Mouse (Mus musculus) naive thymus-derived CD4-positive, alpha-beta T cell, adult 2 months (primary cell): ENCODE results near the gene Gal3st1.
"Not testable (repeated sequence)": the region's sequence is repeated elsewhere in the genome, so short reads cannot be mapped to it uniquely, and the experiment has no call there.

Experiments
- DNase-seq: peaks from one replicate; pipeline ENCODE4 v3.0.0-alpha.2; 2011; ENCODE audit warnings: low read depth

The Gal3st1 gene

DNA sequence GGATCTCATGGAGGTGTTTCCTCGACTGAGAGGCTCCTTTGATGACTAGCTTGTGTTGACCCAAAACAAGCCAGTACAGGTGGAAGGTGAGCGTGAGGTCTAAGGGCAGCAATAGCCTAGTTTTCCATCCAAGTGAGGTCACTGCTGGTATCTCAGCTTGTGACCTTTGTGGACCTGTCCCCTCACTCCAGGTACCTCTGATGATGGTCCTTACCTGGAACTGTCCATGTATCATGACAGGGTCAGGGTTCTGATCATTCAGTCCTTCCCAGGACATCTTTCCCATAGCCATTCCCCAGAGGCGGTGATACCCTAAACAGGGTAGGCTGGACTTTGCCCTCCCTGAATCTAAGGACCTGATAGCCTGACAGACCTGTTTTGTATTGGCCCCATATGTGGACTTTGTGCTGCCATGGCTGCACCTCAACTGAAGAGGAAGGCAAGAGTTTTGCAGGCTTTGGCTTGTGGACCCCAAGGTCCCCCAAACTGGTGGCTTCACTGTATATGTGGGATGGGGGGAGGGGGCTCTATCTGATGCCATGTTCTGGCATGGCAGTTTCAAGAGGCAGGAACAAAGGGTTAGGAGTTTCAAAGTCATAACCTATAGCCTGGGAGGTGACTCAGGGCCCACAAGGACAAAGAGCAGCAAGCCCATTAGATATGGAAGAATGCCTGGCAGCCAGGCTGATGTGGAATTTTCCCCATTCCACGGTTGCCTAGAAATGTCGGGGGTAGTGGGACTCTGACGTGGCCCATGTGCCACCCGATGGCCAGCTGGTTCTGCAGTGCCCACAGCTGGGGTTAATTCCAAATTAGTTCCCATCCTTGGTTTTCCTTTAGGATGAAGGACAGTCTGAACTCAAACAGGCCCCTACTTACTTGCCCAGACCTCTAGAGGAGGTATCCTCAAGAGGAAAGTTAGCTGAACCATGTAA lies 894 bp upstream of the Gal3st1 start:
- no peak for DNase-seq

DNA sequence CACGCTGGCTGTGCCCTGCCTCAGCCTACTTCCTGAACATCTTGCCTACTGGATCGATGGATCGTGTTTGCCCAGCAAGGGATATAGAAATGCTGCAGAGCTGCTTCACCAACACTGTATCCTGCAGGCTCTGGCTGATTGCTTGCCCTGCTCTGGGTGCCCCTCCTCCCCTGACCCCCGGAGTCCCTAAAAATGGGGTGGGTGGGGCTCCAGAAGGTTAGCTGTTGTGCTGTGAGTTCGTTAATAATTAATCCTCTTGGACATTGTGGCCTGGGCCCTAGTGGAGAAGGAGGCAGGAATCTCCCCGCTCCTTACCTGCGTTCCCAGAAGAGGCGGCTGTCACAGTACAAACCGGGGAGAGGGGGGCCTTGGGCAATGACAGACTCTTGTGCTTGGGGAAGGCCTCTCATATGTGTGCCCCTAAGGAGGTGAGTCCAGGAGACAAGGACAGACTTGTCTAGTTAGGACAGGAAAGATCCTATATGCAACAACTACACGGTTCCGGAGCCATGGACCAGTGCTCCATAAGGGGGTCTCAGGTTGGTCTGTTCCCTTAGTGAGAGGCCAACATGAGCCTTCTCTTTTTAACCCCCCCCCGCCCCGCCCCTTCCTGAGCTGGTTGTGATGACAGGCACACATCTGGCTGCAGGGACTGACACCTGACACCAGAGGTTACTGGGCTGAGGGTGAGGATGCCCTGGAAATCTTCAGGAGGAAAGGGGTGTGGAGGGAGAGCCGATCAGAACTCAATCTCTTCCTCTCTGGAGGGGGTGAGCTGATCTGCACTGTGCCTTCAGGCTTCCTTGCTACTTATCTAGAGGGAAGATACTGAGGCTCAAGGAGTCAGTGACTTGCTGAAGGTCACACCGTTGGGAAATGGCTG lies 668 bp downstream of the Gal3st1 start:
- DNase-seq, result no peak

DNA sequence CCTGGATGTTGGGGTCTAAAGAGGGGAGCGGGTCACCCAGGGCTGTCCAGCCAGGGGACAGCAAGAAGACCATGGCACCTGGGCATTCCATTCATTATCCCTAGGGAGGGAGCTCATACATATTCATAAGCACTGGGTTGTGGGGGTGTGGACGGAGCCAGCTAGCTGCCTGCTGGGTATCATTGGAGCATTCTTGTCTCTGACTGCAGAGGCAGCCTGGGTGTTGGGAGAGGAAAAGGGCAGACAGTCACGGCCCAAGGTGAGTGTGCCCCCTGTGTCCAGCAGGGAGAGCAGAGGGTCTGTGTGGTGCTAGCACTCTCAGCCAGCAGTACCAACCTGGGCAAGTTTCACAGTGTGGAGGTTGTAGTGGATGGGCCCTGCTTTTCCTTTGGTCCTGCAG lies 6.3 kb downstream of the Gal3st1 start:
- DNase-seq, result no peak

DNA sequence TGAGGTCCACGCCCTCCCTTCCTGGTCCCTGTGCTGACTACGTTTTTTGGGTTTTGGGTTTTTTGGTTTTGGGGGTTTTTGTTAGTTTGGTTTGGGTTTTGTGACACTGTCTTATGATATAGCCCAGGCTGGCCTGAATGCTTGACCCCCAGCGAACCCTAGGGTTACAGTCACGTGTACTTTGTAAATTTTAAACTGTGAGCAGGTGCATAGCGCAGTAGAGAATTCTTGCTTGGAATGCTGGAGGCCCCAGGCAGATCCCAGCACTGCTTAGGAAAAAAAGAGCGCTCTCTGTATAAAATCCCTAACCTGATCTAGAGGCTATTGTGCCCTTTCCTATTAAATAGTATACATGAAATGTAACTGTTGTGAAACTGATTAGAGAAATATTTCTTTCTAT lies 9.7 kb downstream of the Gal3st1 start:
- no peak for DNase-seq

DNA sequence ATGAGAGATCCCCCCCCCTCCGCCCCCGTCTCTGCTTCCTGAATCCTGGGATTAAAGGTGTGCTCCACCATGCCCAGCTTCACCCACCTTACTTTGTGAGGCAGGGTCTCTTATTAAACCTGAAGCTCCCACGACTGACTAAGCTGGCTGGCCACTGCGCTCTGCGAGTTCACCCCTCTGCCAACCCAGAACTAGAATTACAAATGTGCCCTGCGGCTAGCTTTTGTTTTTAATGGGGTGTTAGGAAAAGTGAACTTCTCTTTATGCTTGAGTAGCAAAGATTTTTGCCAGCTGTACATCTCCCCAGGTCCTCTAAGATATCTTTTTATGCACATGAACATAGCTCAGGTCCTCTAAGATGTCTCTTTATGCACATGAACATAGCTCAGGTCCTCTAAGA lies 10.5 kb downstream of the Gal3st1 start:
- DNase-seq, result no peak

GRCm38 (mm10) chr11:3995511-3995910 lies 12.1 kb downstream of the Gal3st1 start:
- DNase-seq, result no peak

GRCm38 (mm10) chr11:3996840-3997239 lies 13.4 kb downstream of the Gal3st1 start:
- DNase-seq, result no peak

DNA sequence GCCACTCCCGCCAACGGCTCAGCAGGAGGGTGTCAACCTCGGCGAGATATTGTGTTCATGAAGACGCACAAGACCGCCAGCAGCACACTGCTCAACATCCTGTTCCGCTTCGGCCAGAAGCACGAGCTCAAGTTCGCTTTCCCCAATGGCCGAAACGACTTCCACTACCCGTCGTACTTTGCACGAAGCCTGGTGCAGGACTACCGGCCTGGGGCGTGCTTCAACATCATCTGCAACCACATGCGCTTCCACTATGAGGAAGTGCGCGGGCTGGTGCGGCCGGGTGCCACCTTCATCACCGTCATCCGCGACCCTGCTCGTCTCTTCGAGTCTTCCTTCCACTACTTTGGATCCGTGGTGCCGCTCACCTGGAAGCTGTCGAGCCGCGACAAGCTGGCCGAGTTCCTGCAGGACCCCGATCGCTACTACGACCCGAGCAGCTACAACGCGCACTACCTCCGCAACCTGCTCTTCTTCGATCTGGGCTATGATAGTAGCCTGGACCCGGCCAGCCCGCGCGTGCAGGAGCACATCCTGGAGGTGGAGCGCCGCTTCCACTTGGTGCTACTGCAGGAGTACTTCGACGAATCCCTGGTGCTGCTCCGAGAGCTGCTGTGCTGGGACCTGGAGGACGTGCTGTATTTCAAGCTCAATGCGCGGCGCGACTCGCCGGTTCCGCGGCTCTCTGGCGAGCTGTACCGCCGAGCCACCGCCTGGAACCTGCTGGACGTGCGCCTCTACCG lies 14.7 kb downstream of the Gal3st1 start:
- no peak for DNase-seq

DNA sequence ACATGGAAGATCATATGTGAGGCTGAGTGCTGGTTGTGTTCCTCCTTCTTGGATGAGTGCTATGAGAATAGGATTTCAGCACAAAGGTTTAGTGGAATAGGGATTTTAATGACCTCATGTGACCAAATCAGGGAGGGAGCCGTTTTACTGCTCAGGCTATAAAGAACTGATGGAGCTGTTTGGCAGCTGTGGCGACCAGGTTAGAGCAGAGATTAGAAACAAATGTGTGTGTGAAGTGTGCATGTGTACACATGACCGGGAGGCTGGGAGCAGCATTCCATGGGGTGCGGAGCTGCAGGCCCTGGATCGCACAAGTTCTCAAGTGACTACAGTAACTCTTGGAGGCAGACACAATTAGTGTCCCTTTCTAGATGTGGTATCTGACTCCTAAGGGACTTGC lies 16.1 kb downstream of the Gal3st1 start:
- no peak for DNase-seq

GRCm38 (mm10) chr11:4001603-4002002 lies 18.2 kb downstream of the Gal3st1 start:
- DNase-seq, result peak; percentile 62

- no peak for DNase-seq
These were observed 21.9 kb downstream of the Gal3st1 start for GRCm38 (mm10) chr11:4005220-4005805.

DNA sequence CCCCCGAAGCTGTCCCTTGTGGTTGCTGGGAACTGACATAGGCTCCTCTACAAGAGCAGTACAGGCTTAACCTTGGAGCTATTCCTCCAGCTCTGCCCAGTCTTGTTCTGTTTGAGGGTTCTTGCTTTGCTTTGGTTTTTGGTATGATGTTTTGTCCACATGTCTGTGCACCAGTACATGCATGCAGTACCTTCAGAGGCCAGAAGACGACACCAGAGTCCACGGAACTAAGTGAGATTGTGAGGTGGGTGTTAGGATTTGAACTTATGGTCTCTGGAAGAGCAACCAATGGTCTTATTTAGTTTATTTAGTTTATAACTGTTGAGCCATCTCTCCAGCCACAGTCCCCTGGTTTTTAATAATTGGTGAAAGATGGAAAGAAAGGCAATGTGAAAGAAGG lies 23.0 kb downstream of the Gal3st1 start:
- DNase-seq, result no peak

- DNase-seq, result no peak
These were observed 29.2 kb downstream of the Gal3st1 start for GRCm38 (mm10) chr11:4012616-4013015.

GRCm38 (mm10) chr11:4015796-4016195 lies 32.4 kb downstream of the Gal3st1 start:
- DNase-seq, result not testable (repeated sequence)

- not testable (repeated sequence) for DNase-seq
These were observed 38.7 kb downstream of the Gal3st1 start for GRCm38 (mm10) chr11:4022111-4022510.

DNA sequence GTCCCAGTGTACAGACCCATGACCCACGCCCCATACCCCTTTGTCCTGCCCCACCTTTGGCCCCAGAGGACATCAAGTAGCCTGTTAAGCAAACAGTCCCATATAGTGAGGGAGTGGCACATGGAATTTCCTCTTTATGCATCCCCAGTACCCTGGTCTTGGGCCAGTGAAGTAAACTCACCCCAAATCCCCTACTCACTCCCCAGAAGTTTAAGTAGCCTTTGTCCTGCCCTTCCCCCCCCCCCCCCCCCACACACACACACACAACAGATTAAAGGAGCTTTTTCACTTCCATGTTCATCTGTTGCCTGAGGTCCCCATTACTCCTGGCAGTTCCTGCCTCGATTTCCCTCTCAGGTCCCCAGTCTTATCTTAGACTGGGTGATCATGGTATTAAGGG lies 39.9 kb downstream of the Gal3st1 start:
- no peak for DNase-seq

DNA sequence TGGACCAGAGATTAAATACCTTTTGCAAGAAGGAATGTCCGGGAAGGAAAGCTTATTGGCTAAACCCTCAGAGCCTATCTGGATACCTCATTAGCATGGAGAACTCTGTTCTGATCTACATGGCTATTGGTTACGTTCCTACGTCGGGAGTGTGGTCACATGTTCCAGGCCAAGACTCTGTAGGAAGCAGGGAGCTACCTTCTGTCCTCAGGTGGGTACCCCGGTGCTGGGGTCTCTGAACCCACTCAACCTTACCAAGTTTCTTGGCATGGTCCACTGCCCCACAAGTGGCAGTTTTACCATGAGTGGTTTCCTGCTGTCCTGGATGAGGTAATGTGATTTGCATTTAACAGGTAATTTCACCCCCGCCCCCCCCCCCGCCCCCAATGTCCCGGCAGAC lies 43.6 kb downstream of the Gal3st1 start:
- no peak for DNase-seq

DNA sequence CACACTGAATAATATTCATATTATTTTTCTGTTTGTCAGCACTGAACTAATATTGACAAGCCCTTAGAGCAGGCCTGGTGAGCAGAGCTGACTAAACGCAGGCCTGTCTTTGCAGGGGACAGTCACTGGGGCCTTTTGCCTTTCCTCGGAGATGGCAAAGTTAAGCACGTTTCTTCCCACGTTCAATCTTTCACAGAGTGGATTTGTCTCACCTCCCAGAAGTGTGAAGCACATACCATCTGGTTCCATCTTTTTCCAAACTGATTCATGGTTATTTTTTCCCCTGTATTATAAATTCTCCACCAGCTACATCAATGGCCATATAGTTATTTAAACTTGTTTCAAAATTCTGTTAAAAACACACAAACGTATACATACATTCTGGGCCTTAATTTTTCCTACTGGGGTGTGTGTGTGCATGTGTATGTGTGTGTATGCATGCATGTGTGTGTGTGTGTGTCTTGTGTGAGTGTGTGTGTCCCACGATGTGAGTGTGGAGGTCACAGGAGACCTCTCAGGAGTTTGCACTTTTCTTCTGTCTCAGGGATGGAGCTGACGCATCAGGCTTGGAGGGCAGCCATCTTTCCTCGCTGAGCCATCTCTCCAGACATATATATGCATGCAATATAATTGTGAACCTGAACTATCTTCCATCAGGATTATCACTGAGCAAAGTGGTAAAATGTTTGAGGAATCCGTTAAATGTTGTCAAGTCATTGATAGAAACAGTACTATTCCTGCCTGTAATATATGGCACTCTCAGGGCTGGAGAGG lies 44.3 kb downstream of the Gal3st1 start:
- no peak for DNase-seq

DNA sequence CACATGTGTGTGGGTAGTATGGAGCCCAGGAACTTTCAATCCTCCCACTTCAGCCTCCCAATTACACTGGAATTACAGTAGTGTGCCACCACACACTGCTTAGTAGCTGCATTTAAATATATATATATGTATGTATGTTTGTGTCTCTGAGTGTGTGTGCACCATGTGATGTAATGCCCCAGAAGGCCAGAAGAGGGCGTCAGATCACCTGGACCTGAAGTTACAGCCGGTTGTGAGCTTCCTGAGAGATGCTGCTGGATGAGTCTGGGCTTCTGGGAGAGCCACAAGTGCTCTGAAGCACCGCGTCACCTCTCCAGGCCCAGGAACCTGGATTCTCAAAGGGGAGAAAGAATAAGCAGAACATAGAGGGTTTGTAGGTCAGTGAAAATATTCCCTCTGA lies 45.9 kb downstream of the Gal3st1 start:
- no peak for DNase-seq

DNA sequence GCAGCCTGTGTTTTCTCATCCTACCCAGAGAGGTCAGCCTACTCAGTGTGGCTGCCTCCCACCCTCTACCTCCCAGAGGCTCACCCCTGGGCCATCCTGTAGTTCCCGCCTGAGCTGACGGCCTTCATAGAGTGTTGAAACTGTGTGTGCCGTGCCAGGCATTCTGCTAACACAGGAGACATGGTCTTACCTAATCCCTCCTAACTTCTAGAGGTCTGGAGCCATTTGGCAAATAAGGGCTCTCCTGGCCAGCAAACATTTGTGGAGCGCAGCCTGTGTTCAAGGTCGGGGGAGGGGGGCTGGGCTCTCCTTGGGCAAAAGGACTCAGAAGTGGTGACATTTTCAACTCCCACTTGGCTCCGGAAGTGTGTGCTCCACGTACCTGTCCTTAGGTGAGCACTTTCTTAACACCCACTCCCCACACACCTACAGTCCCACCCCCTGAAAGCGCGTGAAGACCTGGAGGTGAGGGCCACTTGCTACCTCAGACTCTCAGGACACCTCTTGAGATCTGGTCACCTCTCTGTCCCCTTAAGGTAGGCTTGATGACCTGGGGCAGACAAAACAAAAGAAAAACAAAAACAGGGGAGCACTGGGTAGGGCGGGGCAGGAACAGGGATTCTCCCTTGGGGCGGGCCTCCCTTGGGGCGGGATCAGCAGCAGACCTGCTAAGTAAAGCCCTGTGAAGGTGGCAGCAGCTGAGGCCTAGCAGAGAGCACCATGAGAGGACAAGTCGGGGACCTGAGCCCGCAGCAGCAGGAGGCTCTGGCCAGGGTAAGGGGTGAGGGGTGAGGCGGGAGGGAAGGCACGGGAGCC lies 47.9 kb downstream of the Gal3st1 start, which contains the start of gene Sec14l4:
TSS of gene Sec14l4 (plus strand) at position 337 of the 816 bp plus-strand sequence.
- no peak for DNase-seq
